In genomic region chr19:53228064-53228794, GRCm38 (mm10) we compare ENCODE assay signal across 15 mouse cellular contexts.
DNase-seq lines count a peak whose midpoint lies in the region; ATAC-seq and TF ChIP-seq lines count a peak whose summit lies in the region.
"Had no signal": no experiment of that assay in that cellular context is flagged by ENCODE, and none has a peak within 500 bp of the region (broad histone marks: within the 10 kb centered on the region; RNA-seq: fewer than 3 reads in every experiment).

No protein-coding gene starts in this region.

- H3K79me2 ChIP-seq in heart, adult 2 months (replicated peaks; ENCODE audit: control insufficient read depth, insufficient read depth, low read length): no peaks in the 10 kb centered on the region

- H3K36me3 ChIP-seq in heart, adult 2 months (ENCODE audit: control insufficient read depth, insufficient read depth, low read length): peaks cover 11% of the 10 kb centered on the region
- H3K36me3 ChIP-seq in heart, postnatal 0 days (replicated peaks; ENCODE audit: control insufficient read depth, insufficient read depth, low read length): peaks cover 49% of the 10 kb centered on the region
- H3K36me3 ChIP-seq in hindbrain, embryonic 12.5 days: peaks cover 18% of the 10 kb centered on the region

- no peak overlapping the region for H3K4me3 ChIP-seq in heart, adult 2 months
- no peak overlapping the region for H3K4me3 ChIP-seq in heart, postnatal 0 days (ENCODE audit: low read depth, low read length)
- no peak overlapping the region for H3K4me3 ChIP-seq in hindbrain, embryonic 12.5 days
- H3K4me3 ChIP-seq: embryonic facial prominence, embryonic 15.5 days; liver, embryonic 12.5 days had no signal

- intact Hi-C loops in heart, adult 2 months (cut with DNase I): loop anchor here (5.0 kb wide), 2 partner anchors 36 to 221 kb away; no protein-coding TSS in a partner anchor
- intact Hi-C loops in left cerebral cortex, postnatal 10 days (cut with DNase I): loop anchor here (10.0 kb wide), 1 partner anchor 193 kb away; no protein-coding TSS in a partner anchor

- no peak for TF ChIP-seq POLR2A in heart, adult 2 months (IDR thresholded peaks at IDR 0.05; ENCODE audit: insufficient read depth, low read depth, low read length)

- 50% methylated on average over 7 of the region's 7 CpGs for WGBS in heart, adult 2 months
- 39% methylated on average over 7 of the region's 7 CpGs for WGBS in heart, postnatal 0 days
- WGBS in hindbrain, embryonic 12.5 days: 97% methylated on average over 7 of the region's 7 CpGs

- H3K27me3 ChIP-seq in heart, adult 2 months (ENCODE audit: control insufficient read depth, insufficient read depth, low read length): no peaks in the 10 kb centered on the region
- H3K27me3 ChIP-seq in heart, postnatal 0 days (ENCODE audit: control insufficient read depth, insufficient read depth, low read length): no peaks in the 10 kb centered on the region
- H3K27me3 ChIP-seq in hindbrain, embryonic 12.5 days: no peaks in the 10 kb centered on the region
- H3K27me3 ChIP-seq: CH12.LX; embryonic facial prominence, embryonic 15.5 days; liver, embryonic 12.5 days had no signal

- ATAC-seq in heart, postnatal 0 days (ENCODE audit: insufficient read depth, low read depth): peak; percentile 85
- no peak for ATAC-seq in hindbrain, embryonic 12.5 days (ENCODE audit: low FRiP score)
- ATAC-seq: forebrain, postnatal 0 days; liver, embryonic 12.5 days had no signal

- no peak for TF ChIP-seq CTCF in heart, adult 2 months (IDR thresholded peaks at IDR 0.05)
- no peak for TF ChIP-seq CTCF in heart, postnatal 0 days (IDR thresholded peaks at IDR 0.05; ENCODE audit: low read depth)

- no peak for DNase-seq in heart, adult 2 months
- no peak for DNase-seq in heart, adult 8-10 months (ENCODE audit: low spot score)
- peak; percentile 19 to 32 for DNase-seq in left cerebral cortex, adult 9 months (ENCODE audit: low spot score in 2 of 2)
- DNase-seq in left cerebral cortex, postnatal 10 days (ENCODE audit: extremely low spot score in 1 of 2, low spot score in 2 of 2): no peak
- DNase-seq in cerebellum, postnatal 25 days: peak; percentile 53 to 66
- DNase-seq in heart, postnatal 0 days (ENCODE audit: low spot score): peak; percentile 81
- no peak for DNase-seq in thymus, postnatal 36 days
- DNase-seq: forebrain, postnatal 0 days; kidney, adult 9 months; lung, postnatal 10 days had no signal

- no peaks in the 10 kb centered on the region for H3K9me3 ChIP-seq in heart, postnatal 0 days (replicated peaks; ENCODE audit: control insufficient read depth, low read length)
- no peaks in the 10 kb centered on the region for H3K9me3 ChIP-seq in hindbrain, embryonic 12.5 days (replicated peaks)
- H3K9me3 ChIP-seq: embryonic facial prominence, embryonic 15.5 days; liver, embryonic 12.5 days had no signal

- 0 out of 2 replicates have a peak, but pooled peaks have one; percentile 18 for TF ChIP-seq EP300 in heart, adult 2 months (IDR thresholded peaks at IDR 0.05; ENCODE audit: insufficient read depth, low read depth, low read length)
- TF ChIP-seq EP300 in heart, postnatal 0 days (IDR thresholded peaks at IDR 0.05; ENCODE audit: low read depth): no peak

- peak overlapping the region; percentile 21 for H3K27ac ChIP-seq in heart, adult 2 months
- H3K27ac ChIP-seq in heart, postnatal 0 days (ENCODE audit: low read depth): peak overlapping the region; percentile 85
- H3K27ac ChIP-seq in hindbrain, embryonic 12.5 days: no peak overlapping the region
- H3K27ac ChIP-seq: embryonic facial prominence, embryonic 15.5 days; liver, embryonic 12.5 days had no signal

- H3K4me2 ChIP-seq in heart, postnatal 0 days (ENCODE audit: low read depth, low read length): no peak overlapping the region; the same call in 1 of the 2 replicates
- H3K4me2 ChIP-seq in hindbrain, embryonic 12.5 days (replicated peaks): no peak overlapping the region
- H3K4me2 ChIP-seq: embryonic facial prominence, embryonic 15.5 days; liver, embryonic 12.5 days; midbrain, embryonic 11.5 days had no signal

- H3K9ac ChIP-seq in heart, adult 2 months (ENCODE audit: low read depth, low read length): no peak overlapping the region
- H3K9ac ChIP-seq in heart, postnatal 0 days (replicated peaks; ENCODE audit: low read depth, low read length): peak overlapping the region; percentile 53
- H3K9ac ChIP-seq in hindbrain, embryonic 12.5 days: no peak overlapping the region
- H3K9ac ChIP-seq: embryonic facial prominence, embryonic 15.5 days; forebrain, postnatal 0 days; liver, embryonic 12.5 days had no signal

- H3K4me1 ChIP-seq in heart, adult 2 months (ENCODE audit: control insufficient read depth, insufficient read depth, low read length): peaks cover 3% of the 10 kb centered on the region
- H3K4me1 ChIP-seq in heart, postnatal 0 days (ENCODE audit: control insufficient read depth, insufficient read depth): peaks cover 19% of the 10 kb centered on the region
- no peaks in the 10 kb centered on the region for H3K4me1 ChIP-seq in hindbrain, embryonic 12.5 days

Comparison
In these comparisons a context has a peak if more than half of its experiments do, and no peak if none do; other contexts are left out.
1. DNase-seq: peak in left cerebral cortex, adult 9 months (2 of 2), cerebellum, postnatal 25 days (2 of 2) and heart, postnatal 0 days (single experiment); none in heart, adult 2 months (0 of 2), heart, adult 8-10 months (single experiment), left cerebral cortex, postnatal 10 days (0 of 2) and thymus, postnatal 36 days (0 of 2).